Mouse (Mus musculus) kidney, embryonic 15.5 days (tissue): ENCODE measurements around the gene Armc7. TPM values are rescaled to one million over a fixed set of nuclear protein-coding genes. Genes with fewer than 3 reads are reported as not detected.

ENCODE experiments used
- ATAC-seq: fragments of 200-750 bp; cut with Nextera tagmentation; replicated peaks from 2 replicates; pipeline ENCODE4 v1.8.0; 2017; ENCODE audit warnings: moderate TSS enrichment; ENCODE audit not compliant: low FRiP score
- H3K27ac ChIP-seq: fragments of 300-500 bp; sonication (generic); 2 replicates; pipeline ENCODE4 v1.5.1; 2015; ENCODE audit warnings: mild to moderate bottlenecking, inconsistent platforms
- H3K27me3 ChIP-seq: fragments of 300-500 bp; sonication (generic); 2 replicates; pipeline ENCODE4 v1.6.1; 2015; ENCODE audit warnings: inconsistent platforms
- H3K36me3 ChIP-seq: fragments of 300-500 bp; sonication (generic); 2 replicates; pipeline ENCODE4 v1.6.1; 2015; ENCODE audit warnings: inconsistent platforms
- H3K4me1 ChIP-seq: fragments of 300-500 bp; sonication (generic); 2 replicates; pipeline ENCODE4 v1.6.1; 2015; ENCODE audit warnings: inconsistent platforms
- H3K4me2 ChIP-seq: fragments of 300-500 bp; sonication (generic); 2 replicates; pipeline ENCODE4 v1.6.1; 2015; ENCODE audit warnings: moderate library complexity, mild to moderate bottlenecking, inconsistent platforms
- H3K4me3 ChIP-seq: fragments of 300-500 bp; sonication (generic); replicated peaks from 2 replicates; pipeline ENCODE4 v1.5.1; 2015; ENCODE audit warnings: mild to moderate bottlenecking, inconsistent platforms
- H3K9ac ChIP-seq: fragments of 300-500 bp; sonication (generic); 2 replicates; pipeline ENCODE4 v1.6.1; 2015; ENCODE audit warnings: mild to moderate bottlenecking, inconsistent platforms
- H3K9me3 ChIP-seq: fragments of 300-500 bp; sonication (generic); replicated peaks from 2 replicates; pipeline ENCODE4 v1.6.1; 2016; ENCODE audit warnings: inconsistent platforms
- WGBS: fragments of 180-500 bp; shearing (Covaris S2); methylation state at CpG from one replicate; pipeline ENCODE4 v1.1.7; 2015; ENCODE audit warnings: mixed read lengths; 5-methylcytosine and 5-hydroxymethylcytosine counted together
- polyA plus RNA-seq: library from polyadenylated mRNA; unstranded; fragments of >200 nt; fragmentation: Nextera tagmentation; extraction: Ambion mirVana; gene quantifications from 2 replicates; pipeline ENCODE4 v1.2.1, GENCODE M21; 2015

The Armc7 gene
- polyA plus RNA-seq, 1 experiment from 2014 or later, result 9.1 TPM

DNA sequence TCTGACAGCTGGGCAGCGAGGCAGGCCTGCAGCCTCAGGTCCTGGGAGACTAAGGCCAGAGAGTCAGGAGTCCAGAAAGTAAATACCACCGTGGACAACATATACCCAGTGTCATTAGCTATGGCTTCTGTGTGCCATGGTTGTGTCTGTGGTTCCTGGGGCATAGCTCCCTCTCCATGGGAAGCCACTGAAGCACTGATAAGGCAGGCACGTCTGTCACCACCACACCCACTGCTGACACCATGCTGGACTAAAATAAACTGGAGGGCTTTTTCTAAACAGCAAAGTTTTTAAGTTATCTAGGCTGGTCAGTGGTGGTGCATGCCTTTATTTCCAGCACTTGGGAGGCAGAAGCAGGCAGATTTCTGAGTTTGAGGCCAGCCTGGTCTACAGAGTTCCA, 31.1 kb downstream of the Armc7 start:
- Histone ChIP-seq H3K4me2 (no peak overlapping the region), H3K9ac (no peak overlapping the region), H3K4me1 (peaks cover 37% of the 10 kb centered on the region), H3K4me3 (no peak overlapping the region), H3K27ac (no peak overlapping the region), H3K27me3 (no peaks in the 10 kb centered on the region), H3K9me3 (no peaks in the 10 kb centered on the region), H3K36me3 (peaks cover 30% of the 10 kb centered on the region)
- 72% methylated on average over 3 of the region's 3 CpGs for WGBS
- 0 out of 2 replicates have a peak, but pooled peaks have one; percentile 60 for ATAC-seq

DNA sequence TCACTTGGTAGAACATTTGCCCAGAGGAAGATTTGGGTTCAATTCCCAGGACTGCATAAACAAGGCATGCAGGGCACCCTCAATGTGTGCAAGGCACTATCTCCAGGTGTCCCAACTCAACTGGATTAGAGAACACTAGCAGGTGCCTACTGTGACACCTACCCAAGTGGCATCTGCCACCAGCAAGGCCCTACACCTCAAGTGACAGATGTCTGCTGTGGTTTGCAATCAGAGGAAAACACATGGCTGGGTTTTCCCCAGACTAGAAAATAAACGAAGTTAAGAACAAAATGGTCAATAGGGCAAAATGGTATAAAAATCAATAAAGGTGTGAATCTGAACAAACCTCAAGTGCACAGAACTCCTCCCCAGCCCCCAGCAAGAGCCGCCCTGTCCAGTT, 32.6 kb downstream of the Armc7 start:
- H3K36me3 ChIP-seq, result peaks cover 17% of the 10 kb centered on the region
- H3K9me3 ChIP-seq, result no peaks in the 10 kb centered on the region
- 81% methylated on average over 2 of the region's 2 CpGs for WGBS
- no peak overlapping the region for H3K4me3 ChIP-seq
- H3K9ac ChIP-seq, result no peak overlapping the region
- no peak for ATAC-seq
- H3K27me3 ChIP-seq, result no peaks in the 10 kb centered on the region
- H3K27ac ChIP-seq, result no peak overlapping the region
- H3K4me2 ChIP-seq, result no peak overlapping the region
- peaks cover 51% of the 10 kb centered on the region for H3K4me1 ChIP-seq

DNA sequence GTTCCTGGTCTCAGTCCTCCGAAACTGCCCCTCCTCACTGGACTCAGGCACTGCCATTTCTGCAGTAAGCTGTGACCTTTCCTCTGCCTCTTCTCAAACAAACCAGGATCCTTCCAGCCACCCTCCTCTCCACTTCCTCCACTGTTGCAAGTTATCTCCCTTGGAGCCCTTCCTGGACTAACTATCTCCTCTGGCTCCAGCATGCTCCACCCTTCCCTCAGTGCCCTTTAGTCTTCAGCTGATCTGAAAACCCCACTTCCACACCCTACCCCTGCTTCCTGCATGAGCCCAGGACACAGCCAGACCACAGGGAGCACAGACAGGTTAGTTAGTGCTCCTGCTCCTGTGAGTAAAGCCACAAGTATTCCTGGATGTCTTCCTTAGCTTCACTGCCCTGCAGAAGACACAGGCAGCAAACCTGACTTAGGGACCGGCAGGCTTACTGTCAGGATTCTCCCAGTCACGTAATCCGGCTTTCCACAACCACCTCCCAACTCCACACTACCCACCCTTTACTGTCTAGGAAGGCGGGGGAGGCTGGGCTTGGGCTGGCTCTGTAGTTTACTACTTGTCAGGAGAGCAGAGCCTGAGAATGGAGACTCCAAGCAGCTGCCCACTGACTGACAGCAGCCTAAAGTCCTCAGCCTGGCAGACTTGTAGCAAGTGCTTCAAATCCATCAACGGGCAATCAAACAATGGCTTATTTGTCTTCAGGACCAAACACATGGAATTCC, 34.5 kb downstream of the Armc7 start:
- Histone ChIP-seq H3K9me3 (no peaks in the 10 kb centered on the region), H3K4me3 (peak overlapping the region; percentile 9; the same call in 1 of the 2 replicates), H3K36me3 (peaks cover 8% of the 10 kb centered on the region; the same call in 1 of the 2 replicates), H3K27ac (peak overlapping the region; percentile 71), H3K4me1 (peaks cover 52% of the 10 kb centered on the region), H3K27me3 (no peaks in the 10 kb centered on the region), H3K4me2 (peak overlapping the region; percentile 79), H3K9ac (0 out of 2 replicates have a peak overlapping the region, but pooled peaks have one; percentile 10)
- no peak for ATAC-seq
- WGBS, result 32% methylated on average over 6 of the region's 6 CpGs

GRCm38 (mm10) chr11:115510507-115510888, 35.0 kb downstream of the Armc7 start:
- Histone ChIP-seq H3K4me3 (peak overlapping the region; percentile 9; the same call in 1 of the 2 replicates), H3K36me3 (peaks cover 3% of the 10 kb centered on the region; the same call in 1 of the 2 replicates), H3K27me3 (no peaks in the 10 kb centered on the region), H3K4me2 (peak overlapping the region; percentile 79), H3K9me3 (no peaks in the 10 kb centered on the region), H3K9ac (peak overlapping the region; percentile 98; the same call in 1 of the 2 replicates), H3K4me1 (peaks cover 54% of the 10 kb centered on the region), H3K27ac (peak overlapping the region; percentile 71; the same call in 1 of the 2 replicates)
- WGBS, result 64% methylated on average over 5 of the region's 5 CpGs
- no peak for ATAC-seq

GRCm38 (mm10) chr11:115511121-115511520, 35.7 kb downstream of the Armc7 start:
- WGBS, result 73% methylated on average over 2 of the region's 2 CpGs
- ATAC-seq, result no peak
- Histone ChIP-seq H3K27me3 (no peaks in the 10 kb centered on the region), H3K27ac (peak overlapping the region; percentile 45; the same call in 1 of the 2 replicates), H3K36me3 (peaks cover 3% of the 10 kb centered on the region; the same call in 1 of the 2 replicates), H3K9ac (peak overlapping the region; percentile 98; the same call in 1 of the 2 replicates), H3K4me2 (peak overlapping the region; percentile 79), H3K9me3 (no peaks in the 10 kb centered on the region), H3K4me3 (peak overlapping the region; percentile 71), H3K4me1 (peaks cover 54% of the 10 kb centered on the region)

GRCm38 (mm10) chr11:115512004-115512403, 36.5 kb downstream of the Armc7 start:
- ATAC-seq, result no peak
- Histone ChIP-seq H3K36me3 (no peaks in the 10 kb centered on the region), H3K27me3 (no peaks in the 10 kb centered on the region), H3K4me1 (peaks cover 51% of the 10 kb centered on the region), H3K4me3 (peak overlapping the region; percentile 71), H3K9me3 (no peaks in the 10 kb centered on the region), H3K4me2 (peak overlapping the region; percentile 79), H3K27ac (peak overlapping the region; percentile 91; the same call in 1 of the 2 replicates), H3K9ac (peak overlapping the region; percentile 98)
- WGBS, result 37% methylated on average over 3 of the region's 3 CpGs

DNA sequence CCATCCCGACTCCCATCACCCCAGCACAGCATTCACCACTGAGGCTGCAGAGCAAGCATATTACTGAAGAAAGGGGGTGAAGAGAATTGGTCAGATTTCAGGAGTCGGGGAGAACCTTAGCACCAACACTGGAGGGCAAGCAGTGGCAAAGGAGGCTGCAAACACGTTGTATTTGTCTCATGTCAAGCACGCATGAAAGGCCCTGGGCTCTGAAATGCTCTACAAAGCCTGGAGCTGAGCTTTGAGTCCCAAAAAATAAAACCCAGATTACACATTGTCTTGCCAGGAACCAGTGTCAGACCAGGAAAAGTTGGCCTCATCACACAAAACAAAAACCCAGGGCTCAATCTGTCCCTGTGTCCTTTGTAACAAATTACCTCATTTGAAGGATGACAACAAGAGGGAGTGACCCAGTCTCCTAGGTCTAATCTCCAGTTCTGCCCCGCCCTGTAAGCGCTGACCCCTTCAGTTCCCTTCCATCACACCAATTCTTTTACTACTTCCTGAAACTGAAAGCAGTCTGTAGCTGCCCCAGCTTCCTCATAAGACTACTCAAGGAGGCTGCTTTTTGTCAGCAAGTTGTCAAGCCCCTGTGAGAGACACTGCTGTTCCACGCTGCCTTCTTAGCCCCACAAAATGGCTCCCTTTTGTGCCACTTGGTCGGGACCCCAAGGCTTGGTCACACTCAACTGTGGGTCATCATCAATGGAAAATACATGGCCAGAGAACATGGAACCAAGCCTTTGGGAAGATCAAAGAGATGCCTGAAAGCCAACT, 37.1 kb downstream of the Armc7 start:
- no peak for ATAC-seq
- Histone ChIP-seq H3K4me1 (peaks cover 45% of the 10 kb centered on the region), H3K27me3 (no peaks in the 10 kb centered on the region), H3K9me3 (no peaks in the 10 kb centered on the region), H3K4me2 (peak overlapping the region; percentile 79), H3K36me3 (no peaks in the 10 kb centered on the region), H3K27ac (peak overlapping the region; percentile 91), H3K4me3 (peak overlapping the region; percentile 71), H3K9ac (peak overlapping the region; percentile 98)
- WGBS, result 18% methylated on average over 8 of the region's 8 CpGs

DNA sequence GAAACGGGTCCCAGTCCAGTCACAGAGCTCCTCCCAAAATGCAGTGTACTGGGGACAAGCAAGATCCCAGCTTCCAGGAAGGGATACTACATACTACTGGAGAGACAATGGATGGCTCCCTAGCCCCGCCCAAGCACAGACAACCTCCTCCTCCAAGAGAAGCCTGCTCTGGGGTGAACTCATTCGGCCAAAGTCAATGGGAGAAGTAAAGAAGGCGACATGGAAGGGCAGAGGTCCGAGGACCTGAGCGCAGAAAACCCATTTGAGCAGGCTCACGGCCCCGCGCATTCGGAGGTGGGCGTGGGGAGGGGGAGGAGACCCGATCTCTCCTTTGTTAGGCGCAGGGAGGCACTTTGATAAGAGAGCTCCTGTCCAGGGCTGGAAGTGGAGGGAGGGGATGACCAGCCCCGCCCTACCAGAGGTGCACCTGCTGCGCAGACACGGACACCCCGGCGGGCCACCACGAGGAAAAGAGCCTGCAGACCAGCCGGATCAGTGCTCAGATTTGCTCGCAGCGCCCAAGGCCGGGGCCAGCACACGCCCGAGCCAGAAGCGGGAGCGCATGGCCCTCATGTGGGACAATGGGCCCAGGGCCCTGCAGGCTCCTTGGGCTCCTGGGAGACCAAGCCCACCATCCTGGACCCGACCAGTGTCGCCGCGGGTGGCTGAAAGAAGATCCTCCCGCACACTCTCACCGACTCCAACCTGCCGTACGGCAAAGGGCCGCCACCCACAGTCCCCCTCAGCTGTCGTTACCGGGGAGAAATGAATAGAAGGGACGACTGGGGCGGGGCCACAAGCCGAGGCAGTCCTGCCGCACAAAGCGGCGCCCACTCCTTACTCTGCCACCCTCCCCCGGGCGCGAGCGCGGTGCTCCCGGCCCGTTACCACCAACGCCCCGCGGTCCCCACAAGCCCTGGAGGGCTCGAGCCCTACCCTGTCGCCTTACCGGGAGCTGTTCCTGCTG, 38.1 kb downstream of the Armc7 start:
- Histone ChIP-seq H3K9ac (peak overlapping the region; percentile 98), H3K4me3 (peak overlapping the region; percentile 71), H3K27ac (peak overlapping the region; percentile 91), H3K4me2 (peak overlapping the region; percentile 79), H3K4me1 (peaks cover 43% of the 10 kb centered on the region), H3K36me3 (no peaks in the 10 kb centered on the region), H3K9me3 (no peaks in the 10 kb centered on the region), H3K27me3 (no peaks in the 10 kb centered on the region)
- peak; percentile 59 for ATAC-seq
- WGBS, result under 1% methylated on average over 57 of the region's 57 CpGs

DNA sequence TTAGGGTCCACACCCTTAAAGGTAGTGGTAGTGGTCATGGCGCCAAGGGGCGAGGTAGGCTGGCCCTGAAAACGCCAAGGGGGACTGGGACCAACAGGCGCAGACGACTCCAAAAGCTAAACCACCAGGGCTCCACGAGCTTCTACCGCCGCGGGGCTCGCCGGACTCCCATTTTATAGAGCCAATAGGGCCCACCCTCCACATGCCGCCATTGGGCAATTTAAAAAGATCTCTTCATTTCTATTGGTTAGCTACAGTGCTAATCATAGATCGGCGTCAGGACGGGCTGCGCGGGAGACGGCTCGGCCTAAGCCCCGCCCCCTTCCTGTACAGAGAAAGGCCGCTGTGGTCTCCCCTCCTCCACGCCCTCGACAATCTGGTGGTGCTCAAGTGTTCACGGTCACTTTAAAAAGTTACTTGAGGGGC, 38.8 kb downstream of the Armc7 start, which contains the start of gene Jpt1:
Gene Jpt1 (minus strand): TSS at position 150 of the 426 bp plus-strand sequence.
- Histone ChIP-seq H3K4me2 (peak within 1 kb of the TSS; percentile 79), H3K27me3 (no peaks in the 10 kb centered on the region), H3K27ac (peak within 1 kb of the TSS; percentile 91), H3K4me1 (peaks cover 42% of the 10 kb centered on the region), H3K36me3 (no peaks in the 10 kb centered on the region), H3K9ac (peak within 1 kb of the TSS; percentile 98), H3K9me3 (no peaks in the 10 kb centered on the region), H3K4me3 (peak within 1 kb of the TSS; percentile 71)
- WGBS, result under 1% methylated on average over 24 of the region's 24 CpGs
- peak; percentile 97 for ATAC-seq

DNA sequence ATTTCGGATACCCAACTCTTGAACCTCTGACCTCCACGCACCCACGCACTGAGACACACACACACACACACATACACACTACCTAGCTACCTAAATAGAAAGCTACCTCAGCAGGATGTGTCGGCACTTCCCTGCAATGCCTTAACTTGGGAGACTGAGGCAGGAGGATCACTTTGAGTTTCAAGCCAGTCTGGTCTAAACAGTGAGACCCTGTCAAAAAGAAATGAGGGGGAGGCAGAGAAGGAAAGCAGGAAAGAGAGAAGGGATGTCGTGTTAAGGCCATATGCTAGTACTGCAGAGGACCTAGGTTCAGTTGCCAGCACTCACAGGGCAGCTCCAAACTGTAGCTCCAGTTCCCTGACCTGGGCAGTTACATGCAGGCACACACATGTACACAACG, 39.6 kb downstream of the Armc7 start:
- H3K9ac ChIP-seq, result no peak overlapping the region
- ATAC-seq, result no peak

DNA sequence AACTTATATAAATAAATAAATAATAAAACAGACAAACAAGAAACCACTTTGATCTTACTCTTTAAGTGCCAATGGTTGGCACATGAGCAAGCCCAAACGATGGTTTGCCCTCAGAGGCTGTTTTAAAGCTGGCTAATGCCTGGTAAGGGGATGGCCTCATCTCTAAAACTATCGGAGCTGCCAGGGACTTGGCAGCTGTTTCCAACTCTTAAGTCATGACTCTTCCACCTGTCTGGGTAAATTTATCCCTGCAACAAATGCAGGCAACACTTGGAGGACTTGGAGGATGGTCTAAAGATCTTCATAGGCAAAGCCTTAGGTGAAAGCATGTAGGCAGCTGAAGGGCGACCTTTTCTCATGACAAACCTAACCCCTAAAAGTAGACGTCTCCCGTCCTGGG, 41.5 kb downstream of the Armc7 start:
- no peak overlapping the region for H3K4me3 ChIP-seq
- no peak overlapping the region for H3K9ac ChIP-seq
- H3K27me3 ChIP-seq, result no peaks in the 10 kb centered on the region
- no peak for ATAC-seq
- 79% methylated on average over 5 of the region's 5 CpGs for WGBS
- H3K36me3 ChIP-seq, result peaks cover 6% of the 10 kb centered on the region
- H3K4me2 ChIP-seq, result no peak overlapping the region
- peaks cover 18% of the 10 kb centered on the region for H3K4me1 ChIP-seq
- no peaks in the 10 kb centered on the region for H3K9me3 ChIP-seq
- no peak overlapping the region for H3K27ac ChIP-seq

More for the DNA sequence above, 39.6 kb downstream of the Armc7 start:
- no peaks in the 10 kb centered on the region for H3K36me3 ChIP-seq
- no peak overlapping the region for H3K27ac ChIP-seq
- H3K4me2 ChIP-seq, result no peak overlapping the region
- H3K27me3 ChIP-seq, result no peaks in the 10 kb centered on the region
- H3K4me1 ChIP-seq, result peaks cover 37% of the 10 kb centered on the region
- 61% methylated on average over 6 of the region's 6 CpGs for WGBS
- no peak overlapping the region for H3K4me3 ChIP-seq
- H3K9me3 ChIP-seq, result no peaks in the 10 kb centered on the region
